Mouse (Mus musculus) kidney, postnatal 0 days (tissue): ENCODE results near the gene Krcc1. TPM values are rescaled to one million over a fixed set of nuclear protein-coding genes. Genes with fewer than 3 reads are reported as not detected.
A peak's percentile ranks its signal among the peaks of the same experiment; 100 is the strongest.

Experiments
- ATAC-seq: fragments of 200-750 bp; cut with Nextera tagmentation; replicated peaks from 2 replicates; pipeline ENCODE4 v1.8.0; 2017; ENCODE audit warnings: low read depth, moderate number of reproducible peaks, moderate TSS enrichment, moderate library complexity; ENCODE audit not compliant: low FRiP score
- DNase-seq: peaks from one replicate; pipeline ENCODE4 v3.0.0-alpha.2; 2016; ENCODE audit warnings: low spot score
- H3K27ac ChIP-seq: fragments of 300-500 bp; sonication (generic); 2 replicates; pipeline ENCODE4 v1.5.1; 2014; ENCODE audit warnings: mild to moderate bottlenecking
- H3K27me3 ChIP-seq: fragments of 300-500 bp; sonication (generic); 2 replicates; pipeline ENCODE4 v1.6.1; 2014; ENCODE audit warnings: low read length, mixed read lengths; ENCODE audit not compliant: insufficient read depth
- H3K36me3 ChIP-seq: fragments of 300-500 bp; sonication (generic); 2 replicates; pipeline ENCODE4 v1.6.1; 2014; ENCODE audit warnings: low read length, mixed read lengths; ENCODE audit not compliant: insufficient read depth
- H3K4me1 ChIP-seq: fragments of 300-500 bp; sonication (generic); replicated peaks from 2 replicates; pipeline ENCODE4 v1.6.1; 2014; ENCODE audit warnings: antibody characterized with exemption, low read length, mixed read lengths; ENCODE audit not compliant: insufficient read depth
- H3K4me2 ChIP-seq: fragments of 300-500 bp; sonication (generic); 2 replicates; pipeline ENCODE4 v1.6.1; 2014; ENCODE audit warnings: mild to moderate bottlenecking, low read length, moderate library complexity, mixed read lengths
- H3K4me3 ChIP-seq: fragments of 300-500 bp; sonication (generic); replicated peaks from 2 replicates; pipeline ENCODE4 v1.5.1; 2014; ENCODE audit warnings: low read depth, low read length
- H3K9ac ChIP-seq: fragments of 300-500 bp; sonication (generic); 2 replicates; pipeline ENCODE4 v1.6.1; 2014; ENCODE audit warnings: low read depth, low read length
- H3K9me3 ChIP-seq: fragments of 300-500 bp; sonication (generic); replicated peaks from 2 replicates; pipeline ENCODE4 v1.6.1; 2016; ENCODE audit warnings: low read length, inconsistent platforms, mixed read lengths
- CTCF ChIP-seq: IDR thresholded peaks from 2 replicates; pipeline ENCODE4 v1.5.1; 2016; ENCODE audit warnings: antibody characterized with exemption, low read depth, mild to moderate bottlenecking, moderate library complexity
- WGBS: fragments of 180-500 bp; shearing (Covaris S2); extraction: QIAGEN DNeasy Blood & Tissue Kit; methylation state at CpG from one replicate; pipeline ENCODE4 v1.1.7; 2014; 5-methylcytosine and 5-hydroxymethylcytosine counted together
- microRNA-seq: library from miRNA; unstranded; fragments of <30 nt; microRNA quantifications from one replicate; pipeline ENCODE4, GENCODE M21; 2016
- polyA plus RNA-seq: library from polyadenylated mRNA; unstranded; fragments of >200 nt; fragmentation: Nextera tagmentation; extraction: Ambion mirVana; gene quantifications from 2 replicates; pipeline ENCODE4 v1.2.1, GENCODE M21; 2015

The Krcc1 gene
- polyA plus RNA-seq, 1 experiment from 2014 or later, result 93.1 TPM

GRCm38 (mm10) chr6:71333578-71334273, 62.2 kb downstream of the Krcc1 start:
- H3K4me1 ChIP-seq, result no peaks in the 10 kb centered on the region
- 90% methylated on average over 11 of the region's 11 CpGs for WGBS
- no peaks in the 10 kb centered on the region for H3K9me3 ChIP-seq
- no peak for TF ChIP-seq CTCF
- H3K4me2 ChIP-seq, result no peak overlapping the region
- no peaks in the 10 kb centered on the region for H3K36me3 ChIP-seq
- no peak for DNase-seq
- H3K27me3 ChIP-seq, result no peaks in the 10 kb centered on the region
- no peak overlapping the region for H3K9ac ChIP-seq
- no peak overlapping the region for H3K27ac ChIP-seq
- H3K4me3 ChIP-seq, result no peak overlapping the region
- ATAC-seq, result no peak

Small RNA genes within 50 kb of the gene (microRNA-seq; reads per million reads assigned to microRNA genes)
- 13.4 reads per million, percentile 27 among the genes with 10 or more reads in this experiment for gene Mir8112

Other genes with a start within 250 kb of the Krcc1 start
- 99.3 and 110 TPM in 2 replicates for gene Thnsl2, start 127.2 kb upstream of the Krcc1 start, polyA plus RNA-seq
- gene Fabp1, start 71.8 kb upstream of the Krcc1 start, polyA plus RNA-seq, result 2.4 and 2.9 TPM in 2 replicates
- 0.12 and 0.36 TPM in 2 replicates for gene Smyd1, start 50.6 kb downstream of the Krcc1 start, polyA plus RNA-seq
- gene Cd8b1, start 51.1 kb downstream of the Krcc1 start, polyA plus RNA-seq, result 0.12 TPM in 1 of 2 replicates, not detected in the other
- gene Cd8a, start 101.8 kb downstream of the Krcc1 start, polyA plus RNA-seq, result 1.4 and 1.6 TPM in 2 replicates
- 14.7 and 15.4 TPM in 2 replicates for gene Rmnd5a, start 169.0 kb downstream of the Krcc1 start, polyA plus RNA-seq
- 19.9 and 22.2 TPM in 2 replicates for gene Rnf103, start 222.2 kb downstream of the Krcc1 start, polyA plus RNA-seq